Mouse (Mus musculus): ENCODE results near the gene Sphkap. TPM values are rescaled to one million over a fixed set of nuclear protein-coding genes. Genes with fewer than 3 reads are reported as not detected.

Sphkap gene
- polyA plus RNA-seq, 1 experiment = not detected

GRCm38 (mm10) chr1:83227946-83228345 lies 180.1 kb downstream of the Sphkap start:
- Histone ChIP-seq H3K4me1 (ENCODE audit: control insufficient read depth) (no peaks in the 10 kb centered on the region), H3K4me3 (replicated peaks) (no peak overlapping the region), H3K27me3 (ENCODE audit: control insufficient read depth) (no peaks in the 10 kb centered on the region), H3K9me3 (ENCODE audit: control insufficient read depth, low read length) (no peaks in the 10 kb centered on the region), H3K36me3 (ENCODE audit: control insufficient read depth) (no peaks in the 10 kb centered on the region)
- TF ChIP-seq TAL1 (IDR thresholded peaks at IDR 0.05; ENCODE audit: low read length) (no peak), GATA1 (IDR thresholded peaks at IDR 0.05; ENCODE audit: low read length) (no peak)

GRCm38 (mm10) chr1:83224423-83224960 lies 183.5 kb downstream of the Sphkap start:
- H3K4me1 ChIP-seq (ENCODE audit: control insufficient read depth) = no peaks in the 10 kb centered on the region
- H3K9me3 ChIP-seq (ENCODE audit: control insufficient read depth, low read length) = 0 out of 2 replicates have a peak, but pooled peaks cover 2% of the 10 kb centered on the region
- H3K4me3 ChIP-seq (replicated peaks) = no peak overlapping the region
- TF ChIP-seq TAL1 (IDR thresholded peaks at IDR 0.05; ENCODE audit: low read length) (no peak), GATA1 (IDR thresholded peaks at IDR 0.05; ENCODE audit: low read length) (no peak)
- H3K36me3 ChIP-seq (ENCODE audit: control insufficient read depth) = no peaks in the 10 kb centered on the region
- no peaks in the 10 kb centered on the region for H3K27me3 ChIP-seq (ENCODE audit: control insufficient read depth)

- no peaks in the 10 kb centered on the region for H3K27me3 ChIP-seq (ENCODE audit: control insufficient read depth)
- no peaks in the 10 kb centered on the region for H3K4me1 ChIP-seq (ENCODE audit: control insufficient read depth)
- 0 out of 2 replicates have a peak, but pooled peaks cover 2% of the 10 kb centered on the region for H3K9me3 ChIP-seq (ENCODE audit: control insufficient read depth, low read length)
- H3K4me3 ChIP-seq (replicated peaks) = no peak overlapping the region
- TF ChIP-seq TAL1 (IDR thresholded peaks at IDR 0.05; ENCODE audit: low read length) (no peak), GATA1 (IDR thresholded peaks at IDR 0.05; ENCODE audit: low read length) (no peak)
- no peaks in the 10 kb centered on the region for H3K36me3 ChIP-seq (ENCODE audit: control insufficient read depth)
Observed at GRCm38 (mm10) chr1:83223072-83223471, 184.9 kb downstream of the Sphkap start.

- H3K9me3 ChIP-seq (ENCODE audit: control insufficient read depth, low read length) = 0 out of 2 replicates have a peak, but pooled peaks cover 2% of the 10 kb centered on the region
Observed at GRCm38 (mm10) chr1:83218260-83218659, 189.7 kb downstream of the Sphkap start.

GRCm38 (mm10) chr1:83209981-83210380 lies 198.0 kb downstream of the Sphkap start:
- Histone ChIP-seq H3K9me3 (ENCODE audit: control insufficient read depth, low read length) (no peaks in the 10 kb centered on the region), H3K36me3 (ENCODE audit: control insufficient read depth) (no peaks in the 10 kb centered on the region), H3K4me3 (replicated peaks) (no peak overlapping the region), H3K27me3 (ENCODE audit: control insufficient read depth) (no peaks in the 10 kb centered on the region), H3K4me1 (ENCODE audit: control insufficient read depth) (no peaks in the 10 kb centered on the region)
- no peak for TF ChIP-seq TAL1 (IDR thresholded peaks at IDR 0.05; ENCODE audit: low read length)
- TF ChIP-seq GATA1 (IDR thresholded peaks at IDR 0.05; ENCODE audit: low read length) = no peak

More at GRCm38 (mm10) chr1:83218260-83218659, 189.7 kb downstream of the Sphkap start:
- H3K4me1 ChIP-seq (ENCODE audit: control insufficient read depth) = no peaks in the 10 kb centered on the region
- TF ChIP-seq TAL1 (IDR thresholded peaks at IDR 0.05; ENCODE audit: low read length) = no peak
- no peak for TF ChIP-seq GATA1 (IDR thresholded peaks at IDR 0.05; ENCODE audit: low read length)
- no peaks in the 10 kb centered on the region for H3K27me3 ChIP-seq (ENCODE audit: control insufficient read depth)
- H3K36me3 ChIP-seq (ENCODE audit: control insufficient read depth) = no peaks in the 10 kb centered on the region
- no peak overlapping the region for H3K4me3 ChIP-seq (replicated peaks)

Other genes starting within 250 kb of the Sphkap start
- gene Daw1, start 248.4 kb downstream of the Sphkap start, polyA plus RNA-seq (2012) = not detected in 2 replicates